Mouse (Mus musculus): ENCODE data around the gene Klhl30. TPM values are rescaled to one million over a fixed set of nuclear protein-coding genes. Genes with fewer than 3 reads are reported as not detected.

Gene Klhl30
- polyA plus RNA-seq, 1 experiment from 2014 or later, result 0.55 TPM

GRCm38 (mm10) chr1:91366215-91367108 is 15.6 kb downstream of the Klhl30 start, which contains the start of gene Erfe:
TSS of gene Erfe (plus strand) at chr1:91366430.
- ATAC-seq (replicated peaks; ENCODE audit: insufficient number of reproducible peaks, low FRiP score, low TSS enrichment, low read depth), result peak; percentile 63; the same call in 1 of the 2 replicates
- peaks cover 9% of the 10 kb centered on the region for H3K27me3 ChIP-seq (ENCODE audit: control insufficient read depth, insufficient read depth, low read length)
- no peaks in the 10 kb centered on the region for H3K9me3 ChIP-seq (replicated peaks; ENCODE audit: control insufficient read depth, low read length)
- WGBS, result under 1% methylated on average over 68 of the region's 68 CpGs
- H3K4me2 ChIP-seq (ENCODE audit: low read depth, low read length), result peak within 1 kb of the TSS; percentile 93
- DNase-seq (ENCODE audit: low spot score), result peak; percentile 80
- H3K4me1 ChIP-seq (ENCODE audit: control insufficient read depth, insufficient read depth, low read length), result no peaks in the 10 kb centered on the region; the same call in 1 of the 2 replicates
- H3K36me3 ChIP-seq (replicated peaks; ENCODE audit: control insufficient read depth, insufficient read depth, low read depth, low read length), result 0 out of 2 replicates have a peak, but pooled peaks cover 2% of the 10 kb centered on the region
- peak within 1 kb of the TSS; percentile 44 for H3K4me3 ChIP-seq (ENCODE audit: low read depth, low read length)
- H3K27ac ChIP-seq (replicated peaks; ENCODE audit: low read depth, low read length), result no peak within 1 kb of the TSS
- H3K9ac ChIP-seq (replicated peaks; ENCODE audit: low read length), result peak within 1 kb of the TSS; percentile 74

DNA sequence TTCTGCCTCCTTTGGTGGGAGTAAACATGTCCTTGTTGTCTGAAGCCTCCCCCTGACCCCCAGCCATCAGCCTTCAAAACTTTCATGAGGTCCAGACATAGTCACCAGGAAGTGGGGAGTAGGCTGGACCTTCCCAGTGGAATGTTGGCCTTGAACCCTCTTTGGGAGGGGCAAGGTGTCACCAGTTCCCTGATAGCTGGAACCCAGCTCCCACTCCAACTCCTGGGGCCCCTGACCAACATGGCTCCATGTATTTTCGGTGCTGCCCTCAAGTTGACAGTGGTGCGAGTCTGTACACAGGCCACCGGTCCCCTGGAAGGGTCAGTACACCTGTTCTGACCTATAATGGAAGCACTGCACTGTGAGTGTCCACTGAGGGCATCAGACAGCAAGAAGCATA is 16.5 kb downstream of the Klhl30 start:
- 98% methylated on average over 3 of the region's 3 CpGs for WGBS
- Histone ChIP-seq H3K4me2 (ENCODE audit: low read depth, low read length) (no peak overlapping the region), H3K4me3 (ENCODE audit: low read depth, low read length) (no peak overlapping the region), H3K9ac (replicated peaks; ENCODE audit: low read length) (no peak overlapping the region; the same call in 1 of the 2 replicates), H3K36me3 (replicated peaks; ENCODE audit: control insufficient read depth, insufficient read depth, low read depth, low read length) (peaks cover 2% of the 10 kb centered on the region; the same call in 1 of the 2 replicates), H3K27me3 (ENCODE audit: control insufficient read depth, insufficient read depth, low read length) (peaks cover 9% of the 10 kb centered on the region), H3K27ac (replicated peaks; ENCODE audit: low read depth, low read length) (no peak overlapping the region), H3K9me3 (replicated peaks; ENCODE audit: control insufficient read depth, low read length) (no peaks in the 10 kb centered on the region), H3K4me1 (ENCODE audit: control insufficient read depth, insufficient read depth, low read length) (no peaks in the 10 kb centered on the region; the same call in 1 of the 2 replicates)
- DNase-seq (ENCODE audit: low spot score) (no peak), ATAC-seq (replicated peaks; ENCODE audit: insufficient number of reproducible peaks, low FRiP score, low TSS enrichment, low read depth) (no peak)

DNA sequence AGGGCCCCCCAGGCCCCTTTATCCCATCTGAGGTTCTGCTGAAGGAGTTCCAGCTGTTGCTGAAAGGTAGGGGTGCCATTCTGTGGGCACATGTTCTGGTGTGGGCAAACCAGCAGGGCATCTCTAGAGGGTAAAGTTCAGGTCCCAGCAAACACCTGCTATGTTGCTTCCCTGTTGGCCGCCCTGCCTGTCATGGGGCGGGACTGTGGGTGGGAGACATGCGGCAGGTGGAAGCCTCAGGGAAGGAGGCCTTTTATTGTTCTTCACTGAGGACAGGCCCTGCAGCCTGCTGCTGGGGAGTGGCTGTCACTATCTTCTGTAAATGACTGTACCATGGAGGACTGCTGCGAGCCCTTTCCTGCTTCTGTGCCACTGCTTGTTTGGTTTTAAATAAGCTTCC is 18.6 kb downstream of the Klhl30 start:
- H3K36me3 ChIP-seq (replicated peaks; ENCODE audit: control insufficient read depth, insufficient read depth, low read depth, low read length), result peaks cover 5% of the 10 kb centered on the region; the same call in 1 of the 2 replicates
- H3K4me2 ChIP-seq (ENCODE audit: low read depth, low read length), result no peak overlapping the region
- no peak for ATAC-seq (replicated peaks; ENCODE audit: insufficient number of reproducible peaks, low FRiP score, low TSS enrichment, low read depth)

GRCm38 (mm10) chr1:91370055-91370454 is 19.2 kb downstream of the Klhl30 start:
- H3K4me1 ChIP-seq (ENCODE audit: control insufficient read depth, insufficient read depth, low read length), result no peaks in the 10 kb centered on the region; the same call in 1 of the 2 replicates
- no peak overlapping the region for H3K4me3 ChIP-seq (ENCODE audit: low read depth, low read length)
- H3K27ac ChIP-seq (replicated peaks; ENCODE audit: low read depth, low read length), result no peak overlapping the region
- no peak overlapping the region for H3K4me2 ChIP-seq (ENCODE audit: low read depth, low read length)
- H3K9ac ChIP-seq (replicated peaks; ENCODE audit: low read length), result no peak overlapping the region
- H3K36me3 ChIP-seq (replicated peaks; ENCODE audit: control insufficient read depth, insufficient read depth, low read depth, low read length), result peaks cover 7% of the 10 kb centered on the region
- H3K27me3 ChIP-seq (ENCODE audit: control insufficient read depth, insufficient read depth, low read length), result peaks cover 9% of the 10 kb centered on the region
- 87% methylated on average over 23 of the region's 23 CpGs for WGBS
- no peaks in the 10 kb centered on the region for H3K9me3 ChIP-seq (replicated peaks; ENCODE audit: control insufficient read depth, low read length)
- ATAC-seq (replicated peaks; ENCODE audit: insufficient number of reproducible peaks, low FRiP score, low TSS enrichment, low read depth), result no peak
- DNase-seq (ENCODE audit: low spot score), result no peak

More for the DNA sequence above, 18.6 kb downstream of the Klhl30 start:
- H3K4me3 ChIP-seq (ENCODE audit: low read depth, low read length), result no peak overlapping the region
- H3K27me3 ChIP-seq (ENCODE audit: control insufficient read depth, insufficient read depth, low read length), result peaks cover 9% of the 10 kb centered on the region
- DNase-seq (ENCODE audit: low spot score), result no peak
- H3K9me3 ChIP-seq (replicated peaks; ENCODE audit: control insufficient read depth, low read length), result no peaks in the 10 kb centered on the region
- H3K4me1 ChIP-seq (ENCODE audit: control insufficient read depth, insufficient read depth, low read length), result no peaks in the 10 kb centered on the region; the same call in 1 of the 2 replicates
- H3K9ac ChIP-seq (replicated peaks; ENCODE audit: low read length), result no peak overlapping the region
- H3K27ac ChIP-seq (replicated peaks; ENCODE audit: low read depth, low read length), result no peak overlapping the region
- WGBS, result 72% methylated on average over 4 of the region's 4 CpGs

DNA sequence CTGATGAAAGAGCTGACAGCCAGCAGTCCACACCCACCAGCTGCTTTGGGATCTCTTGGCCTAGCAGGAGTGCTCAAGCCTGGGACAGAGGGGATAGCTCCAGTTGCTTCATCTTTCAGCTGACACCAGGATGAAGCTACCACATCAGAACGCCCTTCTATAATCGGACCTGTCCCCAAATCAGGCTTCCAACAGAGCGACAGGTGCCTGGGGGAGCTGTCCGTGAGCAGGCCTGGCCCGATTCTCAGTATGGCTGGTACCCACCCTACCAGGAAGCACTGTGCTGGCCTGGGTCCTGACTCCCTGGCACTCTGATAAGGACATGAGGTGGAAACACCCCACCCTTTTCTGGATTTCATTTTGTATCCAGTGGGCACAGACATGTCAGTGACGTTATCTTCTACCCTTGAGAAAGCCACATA is 22.6 kb downstream of the Klhl30 start:
- 92% methylated on average over 6 of the region's 6 CpGs for WGBS
- Histone ChIP-seq H3K4me3 (ENCODE audit: low read depth, low read length) (no peak overlapping the region), H3K27ac (replicated peaks; ENCODE audit: low read depth, low read length) (no peak overlapping the region), H3K27me3 (ENCODE audit: control insufficient read depth, insufficient read depth, low read length) (no peaks in the 10 kb centered on the region), H3K9me3 (replicated peaks; ENCODE audit: control insufficient read depth, low read length) (no peaks in the 10 kb centered on the region), H3K4me2 (ENCODE audit: low read depth, low read length) (no peak overlapping the region), H3K4me1 (ENCODE audit: control insufficient read depth, insufficient read depth, low read length) (no peaks in the 10 kb centered on the region), H3K36me3 (replicated peaks; ENCODE audit: control insufficient read depth, insufficient read depth, low read depth, low read length) (peaks cover 18% of the 10 kb centered on the region), H3K9ac (replicated peaks; ENCODE audit: low read length) (no peak overlapping the region)
- ATAC-seq (replicated peaks; ENCODE audit: insufficient number of reproducible peaks, low FRiP score, low TSS enrichment, low read depth) (no peak), DNase-seq (ENCODE audit: low spot score) (no peak)

DNA sequence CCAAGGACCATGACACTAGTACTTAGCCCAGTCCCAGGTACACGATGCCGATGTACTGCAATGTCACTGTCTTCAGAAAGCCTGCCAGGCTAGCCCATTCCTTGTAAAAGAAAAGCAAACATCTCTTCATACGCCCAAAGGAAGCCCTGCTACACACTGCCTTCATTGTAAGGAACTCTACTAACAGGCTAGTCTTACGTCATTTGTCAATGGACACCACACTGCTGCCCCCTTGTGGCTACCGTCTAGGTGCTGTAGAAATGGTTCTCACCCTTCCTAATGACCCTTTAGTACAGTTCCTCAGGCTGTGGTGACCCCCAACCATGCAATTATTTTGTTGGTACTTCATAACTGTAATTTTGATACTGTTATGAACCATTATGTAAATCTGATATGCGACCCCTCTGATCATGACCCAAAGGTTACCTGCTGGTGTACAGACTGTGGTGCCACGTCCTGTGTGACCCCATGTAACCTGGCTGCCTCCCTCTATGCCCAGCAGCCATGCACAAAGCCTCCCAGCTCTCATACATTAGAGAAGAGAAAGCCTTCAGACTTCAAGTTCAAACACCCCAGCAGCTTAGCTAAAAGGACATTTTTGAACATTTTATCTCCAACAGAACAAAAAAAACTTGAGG is 29.8 kb downstream of the Klhl30 start:
- DNase-seq (ENCODE audit: low spot score) (peak; percentile 86), ATAC-seq (replicated peaks; ENCODE audit: insufficient number of reproducible peaks, low FRiP score, low TSS enrichment, low read depth) (peak; percentile 63)
- H3K36me3 ChIP-seq (replicated peaks; ENCODE audit: control insufficient read depth, insufficient read depth, low read depth, low read length), result peaks cover 16% of the 10 kb centered on the region
- no peak overlapping the region for H3K27ac ChIP-seq (replicated peaks; ENCODE audit: low read depth, low read length)
- no peaks in the 10 kb centered on the region for H3K4me1 ChIP-seq (ENCODE audit: control insufficient read depth, insufficient read depth, low read length)
- 57% methylated on average over 7 of the region's 7 CpGs for WGBS
- no peak overlapping the region for H3K4me2 ChIP-seq (ENCODE audit: low read depth, low read length)
- no peak overlapping the region for H3K9ac ChIP-seq (replicated peaks; ENCODE audit: low read length)
- no peaks in the 10 kb centered on the region for H3K9me3 ChIP-seq (replicated peaks; ENCODE audit: control insufficient read depth, low read length)
- no peak overlapping the region for H3K4me3 ChIP-seq (ENCODE audit: low read depth, low read length)
- H3K27me3 ChIP-seq (ENCODE audit: control insufficient read depth, insufficient read depth, low read length), result no peaks in the 10 kb centered on the region

DNA sequence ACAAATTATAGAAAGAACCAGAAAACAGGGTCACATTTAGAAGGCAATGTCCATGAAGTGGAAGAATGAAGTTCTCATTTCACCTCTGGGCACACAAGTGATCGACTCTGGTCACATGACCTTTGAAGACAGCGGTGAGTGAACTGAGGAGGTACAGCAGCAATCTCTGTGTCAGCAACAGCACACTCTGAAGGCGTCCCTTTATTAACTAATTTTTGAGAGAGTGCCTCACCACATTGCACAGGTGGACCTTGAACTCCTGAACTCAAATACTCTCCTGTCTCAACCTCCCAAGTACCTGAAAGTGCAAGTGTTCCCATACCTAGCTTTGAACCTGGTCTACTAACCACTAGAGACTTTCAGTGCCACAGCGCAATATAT is 30.3 kb downstream of the Klhl30 start:
- H3K9ac ChIP-seq (replicated peaks; ENCODE audit: low read length), result no peak overlapping the region
- ATAC-seq (replicated peaks; ENCODE audit: insufficient number of reproducible peaks, low FRiP score, low TSS enrichment, low read depth) (no peak), DNase-seq (ENCODE audit: low spot score) (no peak)
- 95% methylated on average over 4 of the region's 4 CpGs for WGBS
- H3K4me1 ChIP-seq (ENCODE audit: control insufficient read depth, insufficient read depth, low read length), result no peaks in the 10 kb centered on the region
- no peak overlapping the region for H3K27ac ChIP-seq (replicated peaks; ENCODE audit: low read depth, low read length)
- H3K4me2 ChIP-seq (ENCODE audit: low read depth, low read length), result no peak overlapping the region
- peaks cover 16% of the 10 kb centered on the region for H3K36me3 ChIP-seq (replicated peaks; ENCODE audit: control insufficient read depth, insufficient read depth, low read depth, low read length)
- H3K9me3 ChIP-seq (replicated peaks; ENCODE audit: control insufficient read depth, low read length), result no peaks in the 10 kb centered on the region
- H3K4me3 ChIP-seq (ENCODE audit: low read depth, low read length), result no peak overlapping the region
- no peaks in the 10 kb centered on the region for H3K27me3 ChIP-seq (ENCODE audit: control insufficient read depth, insufficient read depth, low read length)

DNA sequence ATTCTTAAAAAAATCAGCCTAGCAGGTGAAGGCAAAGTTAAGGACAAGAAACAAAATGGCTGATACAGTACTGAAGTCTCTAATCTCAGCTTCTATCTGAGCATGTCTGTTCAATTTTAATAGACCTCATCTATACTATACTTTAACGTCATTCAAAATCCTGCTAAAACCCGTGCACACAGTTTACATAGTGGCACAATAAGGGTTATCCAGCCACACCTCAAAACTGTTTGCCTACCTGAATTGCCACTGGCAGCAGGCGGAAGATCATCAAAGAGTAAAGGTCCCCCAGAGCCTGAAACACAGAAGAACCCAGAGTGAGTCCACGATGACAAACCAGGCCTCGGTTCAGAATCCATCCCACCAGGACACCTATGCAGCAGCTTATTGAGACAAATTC is 39.6 kb downstream of the Klhl30 start:
- Histone ChIP-seq H3K4me1 (ENCODE audit: control insufficient read depth, insufficient read depth, low read length) (no peaks in the 10 kb centered on the region), H3K4me3 (ENCODE audit: low read depth, low read length) (no peak overlapping the region), H3K9ac (replicated peaks; ENCODE audit: low read length) (no peak overlapping the region), H3K9me3 (replicated peaks; ENCODE audit: control insufficient read depth, low read length) (no peaks in the 10 kb centered on the region), H3K36me3 (replicated peaks; ENCODE audit: control insufficient read depth, insufficient read depth, low read depth, low read length) (peaks cover 3% of the 10 kb centered on the region), H3K27ac (replicated peaks; ENCODE audit: low read depth, low read length) (no peak overlapping the region), H3K27me3 (ENCODE audit: control insufficient read depth, insufficient read depth, low read length) (no peaks in the 10 kb centered on the region), H3K4me2 (ENCODE audit: low read depth, low read length) (no peak overlapping the region)
- 96% methylated on average over 5 of the region's 5 CpGs for WGBS
- ATAC-seq (replicated peaks; ENCODE audit: insufficient number of reproducible peaks, low FRiP score, low TSS enrichment, low read depth), result no peak
- DNase-seq (ENCODE audit: low spot score), result no peak

Measured in embryonic facial prominence, embryonic 11.5 days (tissue).